Mouse (Mus musculus): ENCODE results near the gene Spaca4. TPM values are rescaled to one million over a fixed set of nuclear protein-coding genes. Genes with fewer than 3 reads are reported as not detected.

The Spaca4 gene
- total RNA-seq (2021): not detected
- long read RNA-seq, experiment 1: 0 reads
- long read RNA-seq, experiment 2: 0 reads

DNA sequence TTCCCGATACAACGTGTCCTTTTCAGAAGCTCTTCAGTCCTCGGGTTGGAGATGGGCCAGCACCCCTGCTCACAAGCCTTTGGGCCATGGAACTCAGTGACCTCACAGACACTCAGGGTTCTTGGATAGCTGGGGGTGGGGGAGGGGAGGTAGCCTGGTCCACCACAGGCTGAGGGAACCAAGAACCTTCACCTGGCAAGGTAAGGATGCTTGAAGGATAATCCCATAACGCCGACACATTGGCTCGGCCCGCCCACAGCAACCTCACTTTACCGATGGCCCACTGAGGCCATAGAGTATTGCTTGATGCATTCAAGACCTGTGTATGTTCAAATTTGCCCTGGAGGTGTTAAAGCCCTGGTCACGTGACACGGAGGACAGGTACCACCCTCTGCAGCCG is at the start of gene Spaca4:
Gene Spaca4, minus strand, starts transcription at position 101 of the 400 bp plus-strand sequence.
- no peak for DNase-seq

DNA sequence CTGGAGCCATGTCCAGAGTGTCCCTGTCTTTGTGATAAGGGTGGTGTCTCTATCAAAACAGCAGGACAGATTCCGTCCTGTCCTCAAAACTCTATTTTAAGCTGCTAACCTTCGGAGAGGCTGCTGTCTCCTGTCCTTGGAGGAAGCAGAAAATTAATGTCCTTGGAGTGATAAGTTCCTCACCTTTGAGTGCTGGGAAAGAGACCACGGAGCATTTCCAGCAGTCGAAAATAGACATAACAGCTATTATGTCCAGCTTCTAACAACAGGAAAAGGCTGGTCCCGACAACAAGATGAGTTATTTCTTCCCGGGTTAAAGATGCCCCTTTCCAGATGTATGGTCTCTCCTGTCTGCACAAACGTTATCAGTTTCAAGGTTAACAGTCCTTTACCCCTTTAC is 49.6 kb upstream of the Spaca4 start:
- DNase-seq: no peak

DNA sequence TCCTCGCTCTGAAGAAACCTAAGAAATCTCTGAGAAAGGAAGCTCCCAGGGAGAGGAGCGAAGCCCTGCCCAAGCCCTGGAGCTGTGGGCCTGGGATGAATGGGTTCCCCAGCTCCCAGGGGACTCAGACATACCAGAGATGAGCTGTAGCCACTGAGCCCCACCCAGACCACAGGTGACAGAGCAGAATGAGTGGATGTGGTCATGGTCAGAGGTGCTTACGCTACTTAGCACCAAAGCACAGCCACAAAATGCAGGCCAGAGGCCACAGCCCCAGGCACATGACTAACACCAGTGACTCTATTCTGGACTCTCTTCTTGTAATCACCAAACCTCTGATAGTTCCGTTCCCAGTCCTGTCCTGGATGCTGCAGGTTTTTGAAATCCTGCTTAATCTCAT is 45.5 kb upstream of the Spaca4 start:
- DNase-seq: no peak

DNA sequence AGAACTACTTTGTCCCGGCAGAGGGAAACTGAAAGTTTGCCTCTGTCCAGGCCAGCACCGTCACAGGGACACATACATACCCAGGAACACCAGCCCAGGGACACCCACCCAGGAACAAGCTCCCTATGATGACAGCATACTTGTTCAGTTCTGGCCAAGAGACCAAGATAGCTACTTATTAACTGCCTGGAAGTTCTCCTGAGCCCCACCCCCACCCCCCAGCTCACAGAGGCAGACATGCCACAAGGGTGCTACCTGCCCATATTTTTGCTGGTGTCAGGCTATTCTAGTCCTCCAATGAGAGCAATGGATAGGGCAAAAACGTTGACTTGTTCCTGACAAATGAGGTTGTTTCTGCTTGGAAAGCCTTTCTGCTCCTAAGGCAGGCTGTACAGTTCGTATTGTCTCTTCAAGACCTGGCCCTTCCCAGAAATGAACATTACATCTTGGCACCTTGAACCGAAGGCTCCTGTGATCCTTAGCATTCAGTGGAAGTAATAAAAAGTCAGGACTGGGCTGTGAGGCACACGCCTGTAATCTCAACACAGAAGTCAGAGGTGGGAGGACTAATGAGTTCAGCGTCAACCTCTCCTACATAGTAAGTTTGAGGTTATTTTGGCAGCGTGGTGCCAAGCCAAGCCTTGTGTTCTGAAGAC is 44.9 kb upstream of the Spaca4 start:
- DNase-seq: no peak

DNA sequence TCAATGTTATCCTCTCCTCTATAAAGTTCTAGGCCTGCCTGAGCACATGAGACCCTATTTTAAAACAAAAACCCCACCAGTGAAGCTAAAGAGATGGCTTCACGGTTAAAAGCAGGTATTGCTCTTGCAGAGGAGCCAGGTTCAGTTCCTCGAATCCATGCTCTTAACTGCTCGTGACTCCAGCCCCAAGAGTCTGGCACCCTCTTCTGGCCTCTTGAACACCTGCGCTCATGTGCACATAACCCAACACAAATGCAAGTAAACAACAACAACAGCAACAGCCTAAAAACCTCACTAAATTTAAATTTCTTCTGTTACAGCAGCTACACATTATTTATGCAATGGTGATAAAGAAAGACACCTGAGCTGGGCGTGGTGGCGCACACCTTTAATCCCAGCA is 41.9 kb upstream of the Spaca4 start:
- DNase-seq: no peak

DNA sequence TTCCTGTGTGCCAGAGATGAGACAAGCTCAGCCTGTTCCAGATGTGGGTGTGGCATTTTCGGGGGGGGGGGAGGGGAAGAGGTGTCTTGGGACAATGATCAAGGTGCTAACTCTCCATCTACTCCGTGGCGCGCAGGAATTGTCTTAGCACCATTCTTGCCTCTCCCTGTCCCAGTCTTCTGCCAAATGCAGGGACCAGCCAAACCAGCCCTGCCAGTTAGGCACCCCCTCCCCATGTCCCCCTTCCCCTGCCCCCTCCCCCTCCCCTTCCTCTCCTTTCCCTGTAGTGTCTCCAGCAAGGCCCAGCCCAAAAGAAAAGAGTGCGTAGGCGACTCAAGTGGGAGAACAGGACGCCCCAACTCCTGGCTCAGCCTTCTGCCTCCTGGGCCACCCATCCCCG is 41.2 kb upstream of the Spaca4 start:
- DNase-seq: no peak

DNA sequence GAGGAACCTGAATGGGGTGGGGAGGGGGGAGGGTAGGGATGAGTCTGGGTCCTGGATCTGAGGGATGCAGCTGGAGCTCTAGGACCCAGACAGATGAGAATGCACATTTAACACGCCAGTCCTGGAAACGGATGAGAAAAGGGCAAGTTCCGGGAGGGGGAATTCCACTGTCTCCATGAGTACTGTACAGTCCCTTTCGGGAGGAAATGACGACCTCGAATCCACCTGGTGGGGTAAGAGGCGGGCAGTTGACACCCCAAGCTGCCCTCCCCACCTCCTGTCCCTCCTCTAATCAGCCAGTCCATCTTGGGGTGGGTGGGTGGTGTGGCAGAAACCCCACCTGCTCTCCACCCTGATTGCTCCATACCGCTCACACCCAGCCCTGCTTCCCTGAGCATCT is 40.4 kb upstream of the Spaca4 start:
- no peak for DNase-seq

DNA sequence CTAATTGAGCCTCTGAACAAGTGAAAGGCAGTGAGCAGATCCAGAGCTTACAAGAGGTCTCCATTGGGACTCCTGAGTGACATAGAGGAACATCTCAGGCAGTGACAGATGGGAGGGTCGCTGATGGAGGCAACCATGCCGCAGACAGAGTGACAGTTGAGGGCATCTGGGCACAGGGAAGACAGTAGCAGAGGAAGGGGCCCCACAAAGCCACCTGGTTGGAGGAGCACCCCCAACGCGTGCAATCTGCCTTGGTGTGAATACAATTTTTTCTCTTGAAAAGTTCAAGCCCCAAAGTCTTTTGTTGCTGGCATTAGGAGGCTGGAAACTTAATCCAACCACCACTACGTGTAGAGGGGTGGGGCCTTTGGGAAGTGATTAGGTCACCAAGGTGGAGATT is 34.5 kb upstream of the Spaca4 start:
- no peak for DNase-seq

DNA sequence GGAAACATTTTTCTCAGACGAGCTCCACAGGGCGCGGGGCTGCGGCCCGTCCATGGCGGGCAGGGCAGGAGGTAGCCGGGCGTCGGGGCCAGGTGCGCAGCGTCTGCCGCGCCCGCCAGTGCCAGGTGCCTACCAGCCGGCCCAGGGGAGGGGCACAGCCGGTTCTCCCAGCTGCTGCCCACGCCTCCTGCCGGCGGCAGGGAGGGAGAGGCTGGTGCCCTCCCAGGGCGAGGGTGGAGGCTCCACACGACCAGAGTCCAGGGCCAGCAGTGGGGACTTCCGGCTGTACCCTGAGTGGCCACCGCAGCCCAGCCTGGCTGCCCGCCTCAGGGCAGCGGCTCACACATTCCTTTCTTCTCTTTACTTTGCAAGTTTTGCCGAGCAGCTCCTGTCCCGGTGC is 33.8 kb upstream of the Spaca4 start:
- no peak for DNase-seq

DNA sequence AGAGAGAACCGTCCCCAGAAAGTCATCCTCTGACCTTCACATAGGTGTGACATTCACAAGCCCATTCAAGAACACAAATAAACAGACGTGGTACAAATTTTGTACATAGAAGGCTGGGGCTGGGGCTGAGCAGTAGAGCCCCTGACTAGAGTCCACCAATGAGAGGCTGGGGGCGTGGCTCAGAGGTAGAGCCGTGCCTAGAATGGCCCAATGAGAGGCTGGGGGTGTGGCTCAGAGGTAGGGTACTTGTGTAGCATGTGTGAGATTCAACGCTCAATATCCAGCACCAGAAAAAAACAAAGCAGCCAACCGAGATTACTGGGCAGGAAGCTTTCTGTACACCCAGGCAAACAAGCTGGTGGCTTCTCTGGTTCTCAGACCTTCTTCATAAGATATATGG is 30.1 kb upstream of the Spaca4 start:
- DNase-seq: no peak

DNA sequence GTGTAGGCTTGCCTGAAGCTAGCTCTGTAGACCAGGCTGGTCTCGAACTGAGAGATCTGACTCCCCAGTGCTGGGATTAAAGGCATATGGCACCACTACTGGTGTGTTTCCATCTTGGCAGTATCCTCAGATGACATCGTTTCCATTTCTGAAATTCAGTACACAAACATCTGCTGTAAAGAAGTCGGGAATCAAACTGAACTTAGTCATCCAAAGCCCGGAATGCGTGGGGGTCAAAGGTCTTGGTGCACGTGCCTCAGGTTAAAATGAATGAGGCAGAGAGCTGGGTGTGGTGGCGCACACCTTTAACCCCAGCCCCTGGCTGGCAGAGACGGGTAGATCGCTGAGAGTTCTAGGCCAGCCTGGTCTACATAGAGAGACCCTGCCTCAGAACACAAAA is 24.5 kb upstream of the Spaca4 start:
- DNase-seq: no peak

DNA sequence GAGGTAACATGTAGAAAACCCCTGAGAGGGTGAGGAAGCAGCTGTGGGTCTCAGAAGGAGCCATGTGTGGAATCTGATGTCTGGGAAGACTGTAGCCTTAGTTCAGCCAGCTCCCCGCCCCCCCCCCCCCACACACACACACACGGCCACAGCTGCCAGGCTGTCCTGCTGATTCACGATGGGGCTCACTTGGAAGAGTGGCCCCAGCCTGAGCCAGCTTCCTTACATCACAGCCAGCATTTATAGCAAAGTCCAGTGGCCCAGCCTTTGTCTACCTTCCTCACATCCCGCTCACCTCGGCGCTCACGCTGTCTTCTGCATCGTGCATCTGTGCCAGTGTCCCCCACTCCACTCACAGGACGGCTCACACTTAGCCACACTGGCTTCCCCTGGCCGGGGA is 23.8 kb upstream of the Spaca4 start:
- DNase-seq: no peak

DNA sequence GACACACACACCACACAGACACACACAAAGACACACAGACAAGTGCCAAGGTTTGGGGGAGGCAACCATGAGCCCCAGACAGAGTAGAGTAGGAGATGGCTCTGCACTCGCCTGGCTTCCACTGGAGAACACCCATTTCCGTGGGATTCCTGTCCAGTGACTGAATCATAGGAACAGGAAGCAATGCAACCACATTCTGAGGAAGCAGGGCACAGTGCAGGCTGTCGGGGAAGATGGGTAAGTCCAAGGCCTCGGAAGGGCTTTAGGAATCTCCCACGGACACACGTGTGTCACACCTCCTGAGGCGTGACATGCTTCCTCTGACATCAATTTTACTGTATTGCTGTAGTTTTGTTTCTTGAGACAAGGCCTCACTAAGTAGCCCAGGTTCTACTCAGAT is 22.5 kb upstream of the Spaca4 start:
- DNase-seq: no peak

DNA sequence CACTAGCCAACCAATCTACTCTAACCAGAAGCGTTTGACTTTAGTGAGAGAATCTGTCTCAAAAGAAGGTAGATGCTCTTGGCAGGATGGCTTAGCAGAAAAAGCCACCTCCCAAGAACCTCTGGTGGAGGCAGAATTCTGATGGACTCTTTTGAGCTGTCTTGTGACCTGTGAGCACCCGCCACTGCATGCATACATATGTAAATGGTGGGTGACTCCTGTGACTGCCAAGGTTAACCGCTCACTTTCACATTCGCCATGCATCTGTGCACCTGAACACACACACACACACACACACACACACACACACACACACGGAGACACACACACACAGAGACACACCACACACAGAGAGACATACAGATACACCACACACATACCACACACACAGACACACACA is 21.8 kb upstream of the Spaca4 start:
- DNase-seq: no peak

DNA sequence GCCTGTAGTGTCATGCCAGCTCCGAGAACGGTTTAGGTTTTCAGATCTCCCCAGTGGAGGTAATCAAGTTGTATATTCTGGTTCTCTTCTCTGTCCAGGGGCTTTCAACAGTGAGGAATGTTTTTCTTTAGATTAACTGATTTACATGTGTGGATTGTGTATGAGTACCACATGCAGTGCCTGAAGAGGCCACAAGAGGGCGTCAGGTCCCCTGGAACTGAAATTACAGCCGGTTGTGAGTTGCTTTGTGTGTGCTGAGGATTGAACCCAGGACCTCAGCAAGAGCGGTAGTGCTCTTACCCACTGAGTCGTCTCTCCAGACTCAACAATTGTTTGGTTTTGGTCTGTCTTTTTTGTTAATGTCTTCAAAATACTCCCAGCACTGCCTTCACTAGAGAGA is 20.9 kb upstream of the Spaca4 start:
- DNase-seq: no peak

DNA sequence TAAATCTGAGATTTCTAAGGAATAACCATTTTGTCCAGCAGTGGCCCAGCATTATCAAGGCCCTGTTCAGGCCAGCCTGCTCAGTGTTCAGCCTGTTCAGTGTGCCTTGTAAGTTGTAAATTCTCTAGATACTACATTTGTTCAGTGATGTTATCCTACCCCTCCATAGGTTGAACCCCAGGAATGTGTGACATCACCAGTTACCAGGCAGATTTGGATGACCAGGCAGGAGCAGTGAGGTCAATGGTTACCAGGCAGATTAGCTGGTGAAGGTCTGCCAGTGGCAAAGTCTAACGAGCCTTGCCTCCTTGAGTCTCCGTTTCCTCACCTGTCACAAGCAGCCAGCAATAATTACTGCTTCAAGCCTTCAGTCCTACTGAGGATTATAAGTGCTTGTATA is 18.8 kb upstream of the Spaca4 start:
- DNase-seq: peak; percentile 79

DNA sequence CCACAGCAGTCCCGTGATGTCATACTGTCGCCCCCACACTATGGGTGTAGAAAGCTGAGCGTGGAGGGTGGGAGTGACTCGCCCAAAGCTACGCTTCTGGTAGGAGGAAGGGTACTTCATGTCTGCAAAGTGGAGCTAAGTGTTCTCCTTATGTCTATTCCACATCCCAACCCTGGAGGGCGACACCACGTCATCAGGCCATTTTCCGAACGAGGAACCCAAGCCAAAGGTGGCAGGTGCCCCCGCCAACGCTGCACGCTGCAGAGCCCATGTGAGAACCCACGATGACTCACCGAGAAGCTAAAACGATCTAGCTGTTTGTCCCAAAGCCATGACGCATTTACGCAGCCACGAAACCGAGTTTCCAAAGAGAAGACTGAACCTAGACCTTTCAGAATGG is 16.7 kb upstream of the Spaca4 start:
- DNase-seq: no peak

DNA sequence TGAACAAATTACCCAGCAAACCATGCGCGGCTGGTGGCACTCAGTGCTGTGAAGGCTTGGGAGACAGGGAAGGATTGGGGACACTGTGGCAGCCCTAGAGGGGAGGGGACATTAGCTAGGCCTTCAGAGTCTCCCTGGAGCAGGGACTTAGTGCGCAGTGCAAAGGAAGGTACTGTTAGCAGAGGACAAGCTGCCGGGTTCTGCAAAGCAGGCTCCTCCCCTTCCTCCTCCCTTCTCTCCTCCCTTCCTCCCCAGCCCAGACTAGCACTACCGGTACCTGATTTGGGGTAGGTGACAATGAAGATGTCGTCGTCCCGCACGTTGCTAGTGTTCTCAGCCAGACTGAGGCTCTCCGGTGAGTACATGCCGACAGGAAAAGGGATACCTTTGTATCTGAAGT is 16.2 kb upstream of the Spaca4 start:
- no peak for DNase-seq

DNA sequence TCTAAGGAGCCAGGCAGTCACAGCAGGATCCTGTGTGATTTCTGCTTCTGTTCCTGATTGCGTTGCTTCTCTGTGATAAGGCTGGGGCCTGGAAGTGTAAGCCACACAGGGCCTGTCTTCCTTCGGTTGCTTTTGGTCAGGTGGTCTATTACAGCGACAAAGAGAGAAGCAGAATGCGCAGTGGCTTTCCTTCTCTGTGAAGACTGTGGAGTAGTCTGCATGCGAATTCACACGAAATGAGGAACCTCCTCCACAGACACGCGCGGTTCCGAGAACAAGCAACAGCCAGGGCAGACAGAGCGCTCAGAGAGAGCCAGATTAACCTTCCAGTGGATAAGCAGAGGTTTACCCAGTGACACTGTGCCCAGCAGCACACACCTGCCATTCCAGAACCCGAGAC is 15.7 kb upstream of the Spaca4 start:
- DNase-seq: no peak

DNA sequence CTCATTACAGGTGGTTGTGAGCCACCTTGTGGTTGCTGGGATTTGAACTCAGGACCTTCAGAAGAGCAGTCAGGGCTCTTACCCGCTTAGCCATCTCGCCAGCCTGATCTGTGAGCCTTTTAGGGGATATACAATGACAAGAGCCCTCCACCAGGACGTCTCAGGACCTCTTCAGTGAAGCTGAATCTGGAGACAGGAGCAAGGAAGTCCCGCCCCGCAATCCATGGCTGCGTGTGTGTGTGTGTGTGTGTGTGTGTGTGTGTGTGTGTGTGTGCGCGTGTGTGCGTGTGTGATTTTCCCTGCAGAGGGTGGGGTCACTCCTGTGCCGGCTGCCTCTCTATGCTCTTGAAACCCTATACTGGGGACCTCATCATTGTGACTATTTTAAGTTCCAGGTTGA is 14.2 kb upstream of the Spaca4 start:
- no peak for DNase-seq

DNA sequence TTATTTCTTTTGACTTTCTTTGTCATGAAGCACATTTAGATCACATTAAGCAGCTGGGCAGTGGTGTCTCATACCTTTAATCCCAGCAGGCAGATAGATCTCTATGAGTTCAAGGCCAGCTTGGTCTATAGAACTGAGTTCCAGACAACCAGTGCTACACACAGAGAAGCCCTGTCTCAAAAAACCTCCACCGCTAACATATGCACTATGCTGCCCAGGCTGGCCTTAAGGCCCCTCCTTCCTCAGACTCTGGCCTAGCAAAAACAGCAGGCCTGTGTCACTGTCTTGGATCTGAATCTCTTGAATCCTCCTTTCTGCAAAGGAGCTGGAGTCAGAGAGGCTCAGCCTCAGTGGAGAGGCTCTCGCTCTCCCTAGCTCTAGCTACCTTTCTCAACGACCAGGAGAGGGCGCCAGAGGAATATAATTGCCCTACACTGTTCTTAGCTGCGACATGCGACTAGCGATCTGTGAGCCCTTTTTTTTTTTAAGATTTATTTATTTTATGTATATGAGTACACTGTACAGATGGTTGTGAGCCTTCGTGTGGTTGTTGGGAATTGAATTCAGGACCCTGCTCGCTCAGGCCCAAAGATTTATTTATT is 13.7 kb upstream of the Spaca4 start:
- DNase-seq: peak; percentile 79

DNA sequence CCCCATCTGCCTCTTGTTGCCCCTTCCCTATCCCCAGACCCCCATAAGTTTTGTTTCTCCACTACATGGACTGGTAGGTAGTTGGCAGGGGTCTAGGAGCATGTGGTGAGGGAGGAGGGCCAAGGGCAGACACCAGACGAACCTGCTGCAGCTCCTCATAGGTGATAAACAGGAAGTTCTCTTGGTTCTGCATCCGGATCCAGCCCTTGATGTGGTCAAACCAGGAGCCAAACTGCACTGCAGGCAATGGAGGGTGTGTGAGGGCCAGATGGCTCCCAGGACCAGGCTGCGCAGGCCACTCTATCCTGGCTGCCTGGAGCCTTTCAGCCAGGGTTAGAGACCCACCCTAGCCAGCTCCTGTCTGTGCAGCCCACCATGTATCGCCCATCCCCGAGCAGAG is 7.9 kb upstream of the Spaca4 start:
- DNase-seq: no peak

DNA sequence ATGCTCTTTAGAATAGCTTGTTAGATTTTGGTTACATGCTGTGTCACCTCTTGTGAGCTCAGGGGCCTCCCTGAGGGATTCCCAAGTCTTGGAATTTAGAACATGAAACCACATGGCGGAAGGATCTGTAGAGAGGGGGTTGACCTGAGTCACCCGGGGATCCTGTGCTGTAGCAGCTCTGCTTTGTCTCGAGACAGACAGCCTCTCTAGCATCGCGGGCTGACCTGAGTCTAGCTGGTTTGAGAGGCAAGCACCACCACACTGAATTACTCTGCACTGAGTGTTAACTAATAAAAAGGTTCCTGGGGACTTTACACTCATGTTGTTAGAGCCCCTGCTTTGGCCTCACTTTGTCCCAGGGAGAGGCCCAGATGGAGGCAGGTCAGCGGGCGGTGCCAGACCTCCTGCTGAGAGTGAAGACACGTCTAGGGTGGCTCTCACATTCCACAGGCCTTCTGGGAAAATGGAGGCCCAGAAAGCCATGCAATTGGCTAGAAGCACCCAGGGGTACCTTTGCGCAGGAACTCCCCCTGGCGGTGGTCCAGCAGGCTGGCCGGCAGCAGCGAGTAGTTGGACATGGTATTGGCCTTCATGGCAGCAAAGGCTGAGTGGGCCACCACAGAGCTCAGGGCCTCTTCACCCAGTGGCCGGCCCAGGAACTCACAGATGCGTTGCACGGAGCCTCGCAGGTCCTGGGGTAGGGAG is 5.3 kb upstream of the Spaca4 start:
- DNase-seq: peak; percentile 42

DNA sequence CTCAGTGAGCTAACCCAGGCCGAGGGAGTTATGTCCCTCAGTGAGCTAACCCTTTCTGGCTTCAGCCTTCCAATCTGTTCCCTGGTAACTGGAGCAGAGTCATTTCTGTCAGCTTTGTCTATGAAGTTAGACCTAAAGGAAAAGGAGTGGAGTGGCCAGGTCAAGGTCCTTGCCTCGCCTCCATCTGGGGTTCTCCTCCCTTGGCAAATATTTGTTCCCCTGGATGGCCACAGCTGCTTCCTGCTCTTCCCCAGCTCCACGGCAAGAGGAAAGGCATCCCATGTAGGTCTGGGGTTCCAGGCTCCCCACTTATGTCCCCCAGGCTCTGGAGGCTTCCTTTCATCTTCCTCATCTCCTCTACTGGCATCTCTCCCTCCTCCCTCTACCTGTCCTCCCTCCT is 2.0 kb upstream of the Spaca4 start:
- DNase-seq: no peak

All from gastrocnemius, postnatal 10 days (tissue).